Mouse (Mus musculus) small intestine, adult 2 months (tissue): ENCODE results near the gene Tnfrsf26.

Source experiments
- CTCF ChIP-seq: fragments of 200-500 bp; IDR thresholded peaks from 2 replicates; pipeline ENCODE4 v1.5.1; 2012; ENCODE audit warnings: low read depth, mild to moderate bottlenecking, control low read depth, inconsistent platforms, low read length, moderate library complexity, mixed read lengths; ENCODE audit not compliant: insufficient replicate concordance, insufficient read length; ENCODE audit errors: extremely low read depth
- POLR2A ChIP-seq: fragments of 200-500 bp; IDR thresholded peaks from 2 replicates; pipeline ENCODE4 v1.6.1; 2012; ENCODE audit warnings: low read depth, mild to moderate bottlenecking, control low read depth, inconsistent platforms, low read length, moderate library complexity

GRCm38 (mm10) chr7:143599428-143600230 is 28.9 kb downstream of the Tnfrsf26 start, which contains the start of gene Cars:
- peak; percentile 58 for TF ChIP-seq POLR2A
- TF ChIP-seq CTCF, result no peak
